Mouse (Mus musculus) adrenal gland, postnatal 4 days (tissue): Measurements from ENCODE around the gene Dnajb13. TPM values are rescaled to one million over a fixed set of nuclear protein-coding genes. Genes with fewer than 3 reads are reported as not detected.

Experiments
- DNase-seq, 2 experiments: peaks; one replicate each; pipeline ENCODE4 v3.0.0; 2021 to 2022; ENCODE audit warnings: low spot score in 2 of 2, mixed read lengths in 2 of 2
- total RNA-seq, 2 experiments: library from RNA; stranded (reverse); gene quantifications; 2 replicates each; pipeline ENCODE4 v1.2.3; 2021

Dnajb13 gene
- total RNA-seq, 2 experiments from 2014 or later = 0.23 TPM; not detected in 1

GRCm38 (mm10) chr7:100463194-100463593, 51.6 kb downstream of the Dnajb13 start:
- no peak for DNase-seq

- DNase-seq = no peak
Observed at GRCm38 (mm10) chr7:100461621-100462151, 53.1 kb downstream of the Dnajb13 start.

GRCm38 (mm10) chr7:100459862-100460261, 54.9 kb downstream of the Dnajb13 start:
- DNase-seq = no peak

GRCm38 (mm10) chr7:100458153-100458552, 56.6 kb downstream of the Dnajb13 start:
- DNase-seq = no peak

Other genes starting within 250 kb of the Dnajb13 start
- gene P4ha3, start 229.4 kb downstream of the Dnajb13 start, total RNA-seq = 1 to 10 TPM; 5.1 to 6.0 TPM
- 10 to 100 TPM; 22.1 to 26.2 TPM for gene C2cd3, start 142.7 kb downstream of the Dnajb13 start, total RNA-seq
- 10 to 100 TPM; 46.5 to 48.8 TPM for gene Ppme1, start 142.7 kb downstream of the Dnajb13 start, total RNA-seq
- 1 to 10 TPM; 2.7 to 3.6 TPM for gene Ucp3, start 42.0 kb downstream of the Dnajb13 start, total RNA-seq
- gene Ucp2, start 21.6 kb downstream of the Dnajb13 start, total RNA-seq = 100 to 1,000 TPM; 344 to 355 TPM
- gene Coa4, start 22.1 kb upstream of the Dnajb13 start, total RNA-seq = 10 to 100 TPM in 1 of 2 experiments, 1 to 10 TPM in 1; 9.8 to 11.0 TPM
- gene Rab6a, start 92.5 kb upstream of the Dnajb13 start, total RNA-seq = 10 to 100 TPM; 68.5 to 79.0 TPM
- gene Mrpl48, start 93.3 kb upstream of the Dnajb13 start, total RNA-seq = 10 to 100 TPM; 64.5 to 67.5 TPM
- 10 to 100 TPM in 1 of 2 experiments, 1 to 10 TPM in 1; 8.7 to 10.1 TPM for gene Plekhb1, start 147.5 kb upstream of the Dnajb13 start, total RNA-seq
- 10 to 100 TPM; 72.3 to 87.5 TPM for gene Fam168a, start 191.7 kb upstream of the Dnajb13 start, total RNA-seq